Mouse (Mus musculus) heart, postnatal 0 days (tissue): Measurements from ENCODE around the gene Nat8.
"Not testable (repeated sequence)": the region's sequence is repeated elsewhere in the genome, so short reads cannot be mapped to it uniquely, and the experiment has no call there.

ENCODE experiments used
- CTCF ChIP-seq: IDR thresholded peaks from 2 replicates; pipeline ENCODE4 v1.5.1; 2016; ENCODE audit warnings: antibody characterized with exemption, control low read depth, low read depth
- EP300 ChIP-seq: IDR thresholded peaks from 2 replicates; pipeline ENCODE4 v1.6.1; 2016; ENCODE audit warnings: antibody characterized with exemption, low read depth

DNA sequence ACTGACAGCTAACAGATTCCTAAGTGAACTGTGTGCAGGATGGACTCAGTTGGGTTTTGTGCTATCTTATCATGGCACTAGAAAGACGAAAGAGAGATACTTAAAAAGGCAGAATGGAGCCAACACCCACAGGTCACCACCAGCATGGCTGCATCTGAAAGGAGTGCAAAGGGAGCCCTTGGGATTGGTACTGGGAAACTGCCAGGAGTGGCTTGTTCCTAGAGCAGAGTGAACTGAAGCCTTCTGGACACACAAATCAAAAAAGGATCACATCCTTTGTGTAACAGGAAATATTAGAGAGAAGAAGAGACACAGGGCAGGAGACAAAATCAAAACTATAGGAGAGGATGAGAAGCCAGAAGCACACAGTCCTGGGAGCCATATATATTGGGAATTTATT is 35.1 kb upstream of the Nat8 start:
- TF ChIP-seq EP300, CTCF: not testable (repeated sequence)
